Mouse (Mus musculus): ENCODE data around the gene Clmn.

DNA sequence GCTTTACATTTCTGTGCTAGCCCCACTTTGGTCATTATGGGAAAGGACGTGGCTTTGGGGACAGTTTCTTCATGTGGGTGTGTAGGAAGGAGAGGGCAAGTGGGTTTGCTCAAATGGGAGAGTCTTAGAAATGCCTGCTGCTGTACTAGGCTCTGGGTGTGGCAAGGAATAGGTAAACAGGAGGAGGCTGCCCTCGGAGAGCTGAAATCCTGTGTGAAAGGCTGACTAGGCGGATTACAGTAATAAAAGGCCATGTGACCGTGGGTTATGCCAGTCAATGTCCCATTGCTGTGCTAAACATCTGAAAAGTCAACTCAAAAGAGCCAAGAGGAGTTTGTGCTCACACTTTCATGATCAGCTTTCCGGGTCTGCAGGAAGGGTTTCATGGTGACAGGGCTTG is 17.7 kb upstream of the Clmn start:
- TF ChIP-seq POLR2A (IDR thresholded peaks at IDR 0.05; ENCODE audit: borderline replicate concordance, extremely low read depth, low read depth, low read length) (no peak), CTCF (IDR thresholded peaks at IDR 0.05; ENCODE audit: insufficient read depth, low read length) (no peak)

Measured in lung, adult 2 months (tissue).